Mouse (Mus musculus) adipocyte (in vitro differentiated cells): ENCODE measurements at regions not wholly inside any gene's neighbourhood (a gene's known extent, or its start where the extent isn't known, plus 50 kb on each side); places are given as distances from the start of the nearest gene placed in this dataset.

Experiments used
- DNase-seq: peaks from one replicate; pipeline ENCODE4 v3.0.0-alpha.2; 2016; ENCODE audit warnings: low spot score

DNA sequence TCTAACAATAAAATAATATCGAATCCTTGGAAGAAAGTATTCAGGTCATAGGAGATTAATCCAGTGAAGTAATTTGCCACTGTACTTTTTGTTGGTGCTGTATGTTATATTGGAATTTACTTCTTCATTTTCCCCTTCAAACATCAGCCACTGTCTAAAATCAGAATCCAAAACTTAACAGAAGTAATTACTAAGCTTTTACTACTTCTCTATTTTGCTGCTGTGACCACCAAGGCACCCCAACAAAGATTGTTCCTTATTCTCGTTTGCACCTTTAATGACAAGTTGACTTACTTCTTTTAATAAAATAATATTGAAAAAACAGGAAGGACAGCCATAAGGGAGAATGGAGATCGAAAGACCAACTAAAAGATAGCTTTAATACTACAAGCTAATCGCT is 1130.1 kb upstream of the Cited2 start:
- DNase-seq: no peak

DNA sequence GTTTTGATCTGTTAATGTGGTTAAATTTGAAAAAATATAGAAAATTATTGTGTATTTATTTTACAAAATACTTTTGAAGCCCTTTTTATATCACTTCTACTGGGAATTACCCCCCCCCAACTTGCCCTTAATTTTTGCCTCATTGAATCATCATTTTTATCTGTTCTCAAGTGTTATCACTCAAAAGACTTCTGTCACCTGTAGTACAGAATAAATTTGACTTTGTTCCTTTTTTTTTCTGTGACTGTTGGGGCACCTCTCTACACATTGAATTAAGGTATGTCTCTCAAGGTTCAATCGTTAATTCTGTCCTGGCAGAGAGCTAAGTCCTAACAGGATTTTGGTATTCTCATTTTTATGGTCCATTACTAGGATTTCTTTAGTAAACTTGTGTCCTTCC is 1123.0 kb upstream of the Cited2 start:
- DNase-seq: no peak

DNA sequence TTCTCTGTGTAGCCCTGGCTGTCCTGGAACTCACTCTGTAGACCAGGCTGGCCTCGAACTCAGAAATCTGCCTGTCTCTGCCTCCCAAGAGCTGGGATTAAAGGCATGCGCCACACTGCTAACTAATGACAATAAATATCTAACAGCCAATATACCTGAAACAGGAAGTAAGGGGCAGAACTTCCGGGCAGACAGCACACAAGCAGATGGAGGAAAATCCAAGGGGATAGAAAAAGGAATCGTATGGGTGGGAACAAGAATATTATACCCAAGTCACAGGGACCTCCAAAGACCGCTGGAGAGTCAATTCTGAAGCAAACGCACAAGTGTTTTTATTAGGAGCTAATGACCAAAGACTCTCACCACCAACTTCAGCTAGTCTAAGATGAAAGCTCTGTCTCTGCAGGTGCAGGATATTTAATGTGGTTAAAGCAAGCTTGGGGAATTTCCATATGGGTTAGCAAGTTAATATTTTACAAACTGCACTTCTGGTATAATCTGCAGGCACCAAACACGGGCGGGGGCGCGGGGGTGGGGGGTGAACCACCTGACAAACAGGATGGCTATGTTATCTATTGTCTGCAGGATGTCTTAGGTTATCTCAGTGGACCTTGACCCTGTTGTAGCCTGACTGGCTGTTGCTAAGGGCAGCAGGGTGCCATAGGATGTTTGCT is 1122.3 kb upstream of the Cited2 start:
- DNase-seq: no peak

DNA sequence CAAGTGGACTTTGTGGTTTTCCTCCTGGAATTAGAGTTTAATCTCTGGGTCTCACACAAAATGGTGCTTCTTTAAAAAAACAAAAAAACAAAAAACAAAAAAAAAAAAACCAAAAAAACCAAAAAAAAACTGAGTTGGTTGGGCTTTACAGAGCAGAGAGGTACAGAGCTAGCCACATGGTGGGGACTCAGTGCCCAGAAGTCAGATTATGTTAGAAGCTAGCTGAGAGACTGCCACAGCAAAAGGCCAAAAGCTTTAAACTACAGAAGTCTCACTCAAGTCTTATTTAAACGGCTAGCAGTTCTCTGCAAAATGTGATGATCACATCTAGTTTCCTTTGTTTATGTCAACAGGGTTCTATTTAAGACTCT is 1121.8 kb upstream of the Cited2 start:
- no peak for DNase-seq

DNA sequence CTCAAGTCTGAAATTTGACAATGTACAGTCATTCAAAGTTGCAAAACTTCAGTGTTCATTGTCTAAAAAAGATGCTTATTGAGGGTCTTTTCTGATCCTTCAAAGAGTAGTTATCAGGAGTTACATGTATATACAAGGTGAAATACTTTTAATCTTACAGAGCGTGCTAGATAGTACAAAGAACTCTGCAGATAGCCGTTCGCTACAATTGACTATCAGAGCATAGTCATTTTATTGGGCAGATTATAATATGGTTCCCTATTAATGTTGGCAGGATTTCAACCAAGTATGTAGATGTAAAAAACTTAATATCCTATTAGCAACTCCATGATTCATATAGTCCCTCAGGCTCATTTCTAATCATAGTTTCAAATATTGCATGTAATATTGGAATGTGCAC is 1114.7 kb upstream of the Cited2 start:
- no peak for DNase-seq

DNA sequence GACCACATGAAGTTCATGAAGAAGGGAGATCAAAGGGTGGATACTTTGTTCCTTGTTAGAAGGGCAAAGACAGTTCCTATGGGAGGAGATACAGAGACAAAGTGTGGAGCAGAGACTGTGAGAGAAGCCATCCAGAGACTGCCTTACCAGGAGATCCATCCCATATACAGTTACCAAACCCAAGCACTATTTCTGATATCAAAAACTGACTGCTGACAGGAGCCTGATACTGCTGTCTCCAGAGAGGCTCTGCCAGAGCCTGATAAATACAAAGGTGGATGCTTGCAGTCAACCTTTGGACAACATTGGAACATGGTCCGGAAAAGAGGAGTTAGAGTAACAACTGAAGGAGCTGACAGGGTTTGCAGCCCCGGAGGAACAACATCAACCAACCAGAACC is 1104.3 kb upstream of the Cited2 start:
- DNase-seq: no peak

DNA sequence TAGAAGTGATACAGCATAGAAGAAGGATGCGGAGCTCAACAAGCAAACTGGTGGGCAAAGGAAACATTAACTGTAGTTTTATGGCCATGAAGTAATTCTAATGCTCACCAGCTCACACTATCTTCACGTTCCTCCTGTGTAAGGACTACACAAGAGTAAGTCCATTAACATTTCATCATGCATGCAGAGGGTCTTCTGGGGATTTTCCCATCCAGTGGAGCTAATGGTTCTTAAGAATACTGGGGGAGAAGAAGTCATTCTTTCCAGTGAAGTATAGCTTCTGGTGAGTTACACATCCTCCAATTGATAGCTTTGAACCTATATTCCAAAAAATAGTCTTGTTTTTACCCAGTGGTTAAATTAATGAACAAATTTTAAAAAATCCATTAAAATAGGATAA is 1103.4 kb upstream of the Cited2 start:
- DNase-seq: no peak

DNA sequence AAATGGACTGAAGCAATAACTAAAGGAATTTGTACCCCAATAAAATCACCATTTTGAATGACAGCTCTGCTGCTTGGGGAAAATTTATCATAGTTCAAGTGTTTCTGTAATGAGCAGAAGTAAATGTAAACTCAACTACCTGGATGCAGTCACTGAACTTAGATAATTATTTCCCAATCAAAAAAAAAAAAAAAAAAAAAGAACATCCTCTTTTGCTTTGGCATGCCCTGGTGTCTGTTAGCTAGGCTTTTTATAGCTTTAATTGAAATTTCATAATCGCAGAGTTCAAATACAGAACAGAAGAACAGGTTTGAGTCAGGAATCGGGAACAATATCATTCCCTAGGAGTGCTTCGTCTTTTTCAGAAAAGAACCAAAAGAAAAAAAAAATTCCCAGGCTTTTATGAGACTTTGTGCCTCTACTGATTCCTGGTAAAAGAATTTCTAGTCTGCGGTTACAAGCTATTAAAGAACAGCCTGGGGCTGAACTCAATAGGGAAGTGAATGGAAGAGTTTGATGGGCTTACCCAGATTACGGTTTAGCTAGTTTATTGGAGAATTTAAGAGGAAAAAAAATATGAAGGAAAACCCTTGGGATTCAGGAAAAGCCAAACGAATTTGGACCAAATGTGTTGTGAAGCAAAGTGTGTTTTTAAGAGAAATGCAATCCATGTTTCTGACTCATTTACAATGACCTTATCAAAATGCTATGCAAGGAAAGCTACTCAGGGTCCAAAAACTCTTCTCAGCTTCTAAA is 1102.0 kb upstream of the Cited2 start:
- DNase-seq: peak; percentile 46

GRCm38 (mm10) chr10:16622821-16623220 is 1100.2 kb upstream of the Cited2 start:
- no peak for DNase-seq

GRCm38 (mm10) chr10:16633236-16633635 is 1089.8 kb upstream of the Cited2 start:
- DNase-seq: no peak

- no peak for DNase-seq
Measured at GRCm38 (mm10) chr10:16635463-16635862, 1087.6 kb upstream of the Cited2 start.

GRCm38 (mm10) chr10:16637006-16637405 is 1086.0 kb upstream of the Cited2 start:
- peak; percentile 93 for DNase-seq

DNA sequence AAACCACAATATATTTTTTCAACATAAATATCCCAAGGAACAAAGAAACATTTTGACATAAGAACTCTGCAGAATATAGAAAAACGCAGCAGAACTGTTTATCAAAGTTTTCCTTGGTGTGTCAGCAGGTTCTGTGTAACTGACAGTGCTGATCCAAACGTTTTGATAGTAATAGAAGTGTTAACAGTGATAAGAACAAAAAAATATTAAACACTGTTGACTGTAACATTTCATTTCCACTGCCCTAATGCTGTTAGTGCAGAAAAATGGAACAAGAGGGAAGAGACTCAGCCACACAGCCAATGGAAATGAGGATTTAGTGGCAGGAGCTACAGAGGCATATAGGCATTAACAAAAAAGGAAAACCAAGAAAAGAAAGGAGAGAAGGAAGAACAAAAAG is 1084.9 kb upstream of the Cited2 start:
- DNase-seq: no peak

GRCm38 (mm10) chr10:16640136-16640535 is 1082.9 kb upstream of the Cited2 start:
- no peak for DNase-seq

GRCm38 (mm10) chr10:16650120-16650519 is 1072.9 kb upstream of the Cited2 start:
- no peak for DNase-seq

DNA sequence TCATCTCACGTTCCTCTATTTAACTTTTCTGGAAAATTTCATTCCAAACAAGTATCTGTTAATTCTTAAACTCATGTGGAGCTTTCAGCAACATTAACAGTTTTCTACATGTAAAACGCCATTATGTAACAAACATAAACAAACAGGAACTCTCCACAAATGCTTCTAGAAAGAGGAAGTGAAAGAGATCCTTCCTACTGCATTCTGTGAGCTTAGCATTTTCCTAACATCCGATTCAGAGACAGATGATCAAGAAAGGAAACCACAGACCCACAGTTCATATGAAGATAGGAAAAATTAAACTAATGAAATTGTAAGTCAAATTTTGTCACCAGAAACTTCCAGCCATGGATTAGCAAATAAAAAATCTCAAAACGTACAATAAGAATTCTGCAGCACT is 1070.6 kb upstream of the Cited2 start:
- DNase-seq: no peak

DNA sequence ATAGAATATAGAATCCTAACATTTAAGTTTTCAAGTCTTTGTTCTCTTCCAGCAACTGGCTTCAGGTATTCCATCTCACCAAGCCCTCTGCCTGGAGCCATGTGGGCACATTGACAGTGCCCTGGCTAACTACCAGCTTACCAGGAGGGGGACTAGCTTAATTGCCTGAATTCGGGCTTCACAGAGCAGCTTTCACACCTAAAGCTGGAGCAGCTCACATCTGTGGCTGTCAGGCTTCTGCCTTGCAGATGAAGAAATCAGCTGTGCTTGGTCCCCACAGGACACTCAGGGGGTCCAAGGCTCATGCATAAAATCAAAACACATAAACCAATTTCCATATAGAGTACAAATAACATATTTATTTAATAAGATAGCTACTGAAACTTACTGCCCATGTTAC is 1058.5 kb upstream of the Cited2 start:
- DNase-seq: no peak

DNA sequence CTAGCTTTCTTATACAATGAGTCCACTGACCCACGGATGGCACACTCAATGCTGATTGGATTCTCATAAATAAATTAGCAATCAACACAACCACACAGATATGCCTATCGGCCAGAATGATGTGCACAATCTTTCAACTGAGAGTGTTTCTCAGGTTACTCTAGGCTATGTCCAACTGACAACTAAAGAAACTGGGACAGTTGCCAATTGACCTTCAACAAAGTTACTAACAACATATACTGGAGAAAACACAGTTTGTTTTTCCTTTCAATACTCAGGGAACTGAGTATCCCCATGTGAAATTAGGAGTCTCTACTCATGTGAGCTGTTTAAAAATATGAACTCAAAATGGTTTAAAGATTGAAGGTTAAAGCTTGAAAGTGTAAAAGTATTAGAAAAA is 1052.7 kb upstream of the Cited2 start:
- DNase-seq: peak; percentile 72

- no peak for DNase-seq
Measured at GRCm38 (mm10) chr10:16681001-16681400, 1042.0 kb upstream of the Cited2 start.

DNA sequence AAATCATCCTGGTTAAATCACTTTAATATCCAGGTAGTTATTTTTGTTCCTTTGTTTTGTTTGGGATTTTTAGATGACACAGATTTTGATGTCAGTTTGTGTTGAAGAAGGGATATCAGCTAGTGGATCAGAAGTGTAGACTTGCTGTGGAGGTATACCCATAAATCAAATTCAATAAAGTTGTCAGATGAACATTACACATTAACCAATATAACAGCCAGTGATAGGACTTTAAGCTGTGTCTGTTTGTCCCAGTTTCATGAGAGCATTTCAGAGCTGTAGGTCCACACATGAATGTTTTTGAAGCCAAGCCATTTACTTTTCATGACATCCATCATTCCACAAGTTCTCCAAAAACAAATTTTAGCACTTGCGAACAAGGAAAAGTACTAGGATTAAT is 1037.7 kb upstream of the Cited2 start:
- DNase-seq: no peak

GRCm38 (mm10) chr10:16706976-16707375 is 1016.0 kb upstream of the Cited2 start:
- no peak for DNase-seq

- no peak for DNase-seq
Measured at GRCm38 (mm10) chr10:16713143-16713542, 1009.9 kb upstream of the Cited2 start.

GRCm38 (mm10) chr10:16714065-16714464 is 1009.0 kb upstream of the Cited2 start:
- DNase-seq: no peak

DNA sequence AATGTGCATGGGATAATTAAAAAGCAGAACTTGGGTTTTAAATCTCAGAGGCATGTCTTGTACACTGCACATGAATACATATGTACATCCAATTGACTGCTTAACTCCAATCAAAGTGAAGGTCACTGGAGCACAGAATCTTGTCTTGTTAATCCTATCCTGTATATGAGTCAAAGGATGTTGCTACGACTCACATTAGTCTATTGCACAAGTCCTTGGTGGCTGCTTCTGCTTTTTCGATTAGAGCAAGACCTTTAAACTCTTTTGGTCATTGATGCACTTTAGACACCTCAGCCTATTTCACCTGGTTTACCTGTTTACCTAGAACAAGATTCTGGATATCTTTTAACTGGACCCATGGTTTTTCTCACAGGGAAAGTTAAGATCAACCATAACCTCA is 1008.5 kb upstream of the Cited2 start:
- no peak for DNase-seq
